Mouse (Mus musculus): ENCODE measurements around the gene Mbtps1. TPM values are rescaled to one million over a fixed set of nuclear protein-coding genes. Genes with fewer than 3 reads are reported as not detected.

Gene Mbtps1
- total RNA-seq (2021): 10 to 100 TPM; 24.0 to 29.0 TPM
- long read RNA-seq, experiment 1, partial matches to known transcripts: 8 of 11 reads
- long read RNA-seq, experiment 1, other reads (novel, unspliced or antisense): 3 of 11 reads
- long read RNA-seq, experiment 2, full-length matches to known transcripts: 4 of 11 reads
- long read RNA-seq, experiment 2, partial matches to known transcripts: 5 of 11 reads
- long read RNA-seq, experiment 2, other reads (novel, unspliced or antisense): 2 of 11 reads

GRCm38 (mm10) chr8:119558603-119559401 is at the start of gene Mbtps1:
Gene Mbtps1, minus strand, starts transcription at chr8:119558735.
- DNase-seq: peak; percentile 97 to 98
- intact Hi-C loops (cut with DNase I): no loop called here

- DNase-seq: no peak
- intact Hi-C loops (cut with DNase I): no loop called here
Observed at GRCm38 (mm10) chr8:119606224-119606623, 47.7 kb upstream of the Mbtps1 start.

GRCm38 (mm10) chr8:119604996-119605395 is 46.5 kb upstream of the Mbtps1 start, which contains the start of gene Taf1c:
Gene Taf1c, minus strand, starts transcription at chr8:119605222.
- intact Hi-C loops (cut with DNase I): loop anchor here (5.0 kb wide), 2 partner anchors 83 to 158 kb away; partner anchors contain the start of gene Necab2
- DNase-seq: peak; percentile 86 to 92

- DNase-seq: no peak
- intact Hi-C loops (cut with DNase I): loop anchor here (5.0 kb wide), 2 partner anchors 82 to 157 kb away; partner anchors contain the start of gene Necab2
Observed at GRCm38 (mm10) chr8:119604398-119604803, 45.9 kb upstream of the Mbtps1 start.

GRCm38 (mm10) chr8:119603771-119604170 is 45.2 kb upstream of the Mbtps1 start:
- intact Hi-C loops (cut with DNase I): loop anchor here (5.0 kb wide), 2 partner anchors 81 to 156 kb away; partner anchors contain the start of gene Necab2
- DNase-seq: no peak

GRCm38 (mm10) chr8:119591456-119591855 is 32.9 kb upstream of the Mbtps1 start:
- intact Hi-C loops (cut with DNase I): no loop called here
- no peak for DNase-seq

- intact Hi-C loops (cut with DNase I): no loop called here
- DNase-seq: no peak
Observed at GRCm38 (mm10) chr8:119590348-119590747, 31.8 kb upstream of the Mbtps1 start.

GRCm38 (mm10) chr8:119588844-119589243 is 30.3 kb upstream of the Mbtps1 start:
- intact Hi-C loops (cut with DNase I): no loop called here
- DNase-seq: no peak

- intact Hi-C loops (cut with DNase I): no loop called here
Observed at GRCm38 (mm10) chr8:119588321-119588720, 29.8 kb upstream of the Mbtps1 start.

GRCm38 (mm10) chr8:119585901-119586300 is 27.4 kb upstream of the Mbtps1 start:
- DNase-seq: no peak
- intact Hi-C loops (cut with DNase I): no loop called here

More at GRCm38 (mm10) chr8:119588321-119588720, 29.8 kb upstream of the Mbtps1 start:
- DNase-seq: no peak

GRCm38 (mm10) chr8:119580441-119581161 is 22.1 kb upstream of the Mbtps1 start:
- intact Hi-C loops (cut with DNase I): no loop called here
- no peak for DNase-seq

- no peak for DNase-seq
- intact Hi-C loops (cut with DNase I): no loop called here
Observed at GRCm38 (mm10) chr8:119579096-119579495, 20.6 kb upstream of the Mbtps1 start.

GRCm38 (mm10) chr8:119575366-119575726 is 16.8 kb upstream of the Mbtps1 start:
- DNase-seq: no peak
- intact Hi-C loops (cut with DNase I): no loop called here

GRCm38 (mm10) chr8:119574437-119575365 is 16.2 kb upstream of the Mbtps1 start, which contains the start of the genes Hsdl1 and Dnaaf1:
Gene Hsdl1, minus strand, starts transcription at chr8:119575183.
Gene Dnaaf1, plus strand, starts transcription at chr8:119575235.
- peak; percentile 92 to 95 for DNase-seq
- intact Hi-C loops (cut with DNase I): no loop called here

GRCm38 (mm10) chr8:119572411-119572810 is 13.9 kb upstream of the Mbtps1 start:
- DNase-seq: no peak
- intact Hi-C loops (cut with DNase I): no loop called here

GRCm38 (mm10) chr8:119571135-119571534 is 12.6 kb upstream of the Mbtps1 start:
- intact Hi-C loops (cut with DNase I): no loop called here
- no peak for DNase-seq

- intact Hi-C loops (cut with DNase I): no loop called here
- DNase-seq: no peak
Observed at GRCm38 (mm10) chr8:119569881-119570280, 11.3 kb upstream of the Mbtps1 start.

GRCm38 (mm10) chr8:119568951-119569350 is 10.4 kb upstream of the Mbtps1 start:
- intact Hi-C loops (cut with DNase I): no loop called here

GRCm38 (mm10) chr8:119568251-119568650 is 9.7 kb upstream of the Mbtps1 start:
- no peak for DNase-seq
- intact Hi-C loops (cut with DNase I): no loop called here

More at GRCm38 (mm10) chr8:119568951-119569350, 10.4 kb upstream of the Mbtps1 start:
- no peak for DNase-seq

- intact Hi-C loops (cut with DNase I): no loop called here
- DNase-seq: no peak
Observed at GRCm38 (mm10) chr8:119566367-119566766, 7.8 kb upstream of the Mbtps1 start.

Data from gastrocnemius, postnatal 36 days (tissue).